Mouse (Mus musculus) C2C12 (cell line): ENCODE data around the gene D630003M21Rik. TPM values are rescaled to one million over a fixed set of nuclear protein-coding genes. Genes with fewer than 3 reads are reported as not detected.

Experiments
- H3K27me3 ChIP-seq: one replicate; pipeline ENCODE4 v1.6.1; 2011; ENCODE audit not compliant: control insufficient read depth, insufficient read depth, insufficient read length
- H3K36me3 ChIP-seq: one replicate; pipeline ENCODE4 v1.6.1; 2011; ENCODE audit not compliant: control insufficient read depth, insufficient read depth
- H3K4me3 ChIP-seq: one replicate; pipeline ENCODE4 v1.5.1; 2011; ENCODE audit warnings: mild to moderate bottlenecking, control low read depth; ENCODE audit not compliant: poor library complexity, insufficient read depth, severe bottlenecking
- H3K79me2 ChIP-seq: one replicate; pipeline ENCODE4 v1.6.1; 2011; ENCODE audit not compliant: control insufficient read depth, insufficient read depth
- H3K79me3 ChIP-seq: one replicate; pipeline ENCODE4 v1.6.1; 2011; ENCODE audit warnings: low read depth, control low read depth
- H3ac ChIP-seq: one replicate; pipeline ENCODE3; 2011; ENCODE audit warnings: low read depth; ENCODE audit not compliant: control insufficient read depth, insufficient read length
- CEBPB ChIP-seq: IDR thresholded peaks from one replicate; pipeline ENCODE4 v1.6.1; 2011; ENCODE audit warnings: low read depth, mild to moderate bottlenecking, control low read depth, moderate library complexity
- CTCF ChIP-seq: IDR thresholded peaks from one replicate; pipeline ENCODE4 v1.5.1; 2011; ENCODE audit not compliant: control insufficient read depth, insufficient read depth, insufficient read length
- FOSL1 ChIP-seq: IDR thresholded peaks from one replicate; pipeline ENCODE4 v1.8.0; 2011; ENCODE audit warnings: mild to moderate bottlenecking, low read length; ENCODE audit not compliant: poor library complexity, insufficient read depth, severe bottlenecking
- MAX ChIP-seq: IDR thresholded peaks from one replicate; pipeline ENCODE4 v1.6.1; 2011; ENCODE audit warnings: mild to moderate bottlenecking, control low read depth
- MYOD1 ChIP-seq: IDR thresholded peaks from one replicate; pipeline ENCODE4 v1.6.1; 2011; ENCODE audit warnings: low read depth; ENCODE audit not compliant: control insufficient read depth, insufficient read length
- MYOG ChIP-seq: IDR thresholded peaks from one replicate; pipeline ENCODE4 v1.6.1; 2011; ENCODE audit not compliant: control insufficient read depth, insufficient read length; ENCODE audit errors: extremely low read depth
- USF1 ChIP-seq: IDR thresholded peaks from one replicate; pipeline ENCODE4 v1.6.1; 2011; ENCODE audit warnings: low read depth, mild to moderate bottlenecking, control low read depth, moderate library complexity
- polyA plus RNA-seq: library from polyadenylated mRNA; unstranded; fragments of >200 nt; fragmentation: generic; extraction: Trizol; gene quantifications from one replicate; pipeline ENCODE4 v1.2.1, GENCODE M21; 2012; ENCODE audit warnings: missing spikeins

D630003M21Rik gene
- polyA plus RNA-seq, 1 experiment, result 0.01 TPM

DNA sequence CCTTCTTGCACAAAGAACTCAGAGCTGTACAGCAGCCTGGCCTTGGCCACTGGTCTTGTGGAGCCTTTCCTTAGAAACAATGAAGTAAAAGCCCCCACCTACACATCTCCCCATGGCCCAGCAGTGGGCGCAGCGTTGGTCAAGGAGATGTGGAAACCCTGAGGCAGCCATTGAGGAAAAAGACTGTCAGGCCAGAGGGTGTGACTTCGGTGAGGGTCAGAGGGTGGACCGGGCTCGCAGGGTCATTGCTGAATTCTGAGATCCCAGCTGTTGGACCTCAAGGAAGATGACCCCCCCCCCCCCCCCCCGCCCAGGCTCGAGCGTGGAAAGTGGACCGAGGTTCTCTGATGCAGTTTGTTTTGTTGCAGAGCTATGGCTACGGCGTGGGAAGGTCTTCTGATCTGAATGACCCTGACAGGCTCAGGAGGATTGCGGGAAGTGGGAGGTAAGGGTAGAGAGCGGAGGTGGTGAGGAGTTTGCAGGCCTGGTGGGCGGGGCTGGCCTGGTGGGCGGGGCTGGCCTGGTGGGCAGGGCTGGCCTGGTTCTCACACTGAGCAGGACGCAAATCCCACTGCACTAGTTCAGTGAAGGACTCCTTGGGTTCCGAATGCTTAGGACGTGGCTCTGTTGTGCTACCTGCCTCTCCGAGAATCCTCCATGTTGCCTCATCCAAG lies 50.2 kb downstream of the D630003M21Rik start:
- Histone ChIP-seq H3K27me3 (no peaks in the 10 kb centered on the region), H3K36me3 (no peaks in the 10 kb centered on the region), H3K4me3 (no peak overlapping the region), H3K79me2 (no peaks in the 10 kb centered on the region), H3ac (no peak overlapping the region), H3K79me3 (no peaks in the 10 kb centered on the region)
- TF ChIP-seq CEBPB (no peak), FOSL1 (no peak), MYOG (no peak), USF1 (no peak)

- Histone ChIP-seq H3K79me2 (no peaks in the 10 kb centered on the region), H3K36me3 (no peaks in the 10 kb centered on the region), H3ac (no peak overlapping the region), H3K4me3 (no peak overlapping the region), H3K27me3 (no peaks in the 10 kb centered on the region), H3K79me3 (no peaks in the 10 kb centered on the region)
- TF ChIP-seq CTCF (no peak), USF1 (no peak), MYOD1 (no peak), MAX (no peak), CEBPB (no peak), FOSL1 (no peak), MYOG (no peak)
These were observed 50.9 kb downstream of the D630003M21Rik start for GRCm38 (mm10) chr2:158178139-158178538.

- H3K36me3 ChIP-seq, result no peaks in the 10 kb centered on the region
- H3K79me3 ChIP-seq, result no peaks in the 10 kb centered on the region
- no peaks in the 10 kb centered on the region for H3K27me3 ChIP-seq
- no peak overlapping the region for H3ac ChIP-seq
- TF ChIP-seq CEBPB (no peak), MAX (no peak), CTCF (no peak), USF1 (no peak), MYOG (no peak), FOSL1 (no peak), MYOD1 (no peak)
- no peak overlapping the region for H3K4me3 ChIP-seq
- no peaks in the 10 kb centered on the region for H3K79me2 ChIP-seq
These were observed 51.4 kb downstream of the D630003M21Rik start for GRCm38 (mm10) chr2:158177574-158177973.

DNA sequence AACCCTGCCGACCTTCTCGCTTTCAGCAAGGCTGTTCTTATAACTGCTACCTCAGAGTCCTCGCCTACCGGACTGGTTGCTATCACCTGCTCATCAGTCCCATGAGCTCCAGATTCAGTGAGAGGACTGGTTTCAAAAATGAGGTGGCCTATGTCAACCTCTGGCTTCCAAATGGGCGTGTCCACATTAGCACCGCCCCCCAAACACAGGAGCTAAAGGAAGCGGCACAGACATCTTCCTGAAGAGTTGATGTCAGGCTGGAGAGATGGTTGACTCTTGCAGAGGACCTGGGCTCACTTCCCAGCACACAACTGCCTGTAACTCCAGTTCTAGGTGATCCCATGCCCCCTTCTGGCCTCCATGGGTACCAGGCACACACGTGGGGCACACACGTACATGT lies 52.3 kb downstream of the D630003M21Rik start:
- Histone ChIP-seq H3K79me3 (no peaks in the 10 kb centered on the region), H3K27me3 (no peaks in the 10 kb centered on the region), H3ac (no peak overlapping the region), H3K79me2 (no peaks in the 10 kb centered on the region), H3K36me3 (no peaks in the 10 kb centered on the region), H3K4me3 (no peak overlapping the region)
- TF ChIP-seq CEBPB, result no peak
- TF ChIP-seq MAX, result no peak
- no peak for TF ChIP-seq USF1
- TF ChIP-seq FOSL1, result no peak

GRCm38 (mm10) chr2:158175433-158175832 lies 53.6 kb downstream of the D630003M21Rik start:
- no peaks in the 10 kb centered on the region for H3K36me3 ChIP-seq
- TF ChIP-seq CEBPB, result no peak
- TF ChIP-seq MYOD1, result no peak
- no peaks in the 10 kb centered on the region for H3K27me3 ChIP-seq
- H3ac ChIP-seq, result no peak overlapping the region
- no peaks in the 10 kb centered on the region for H3K79me3 ChIP-seq
- H3K79me2 ChIP-seq, result no peaks in the 10 kb centered on the region
- no peak overlapping the region for H3K4me3 ChIP-seq

DNA sequence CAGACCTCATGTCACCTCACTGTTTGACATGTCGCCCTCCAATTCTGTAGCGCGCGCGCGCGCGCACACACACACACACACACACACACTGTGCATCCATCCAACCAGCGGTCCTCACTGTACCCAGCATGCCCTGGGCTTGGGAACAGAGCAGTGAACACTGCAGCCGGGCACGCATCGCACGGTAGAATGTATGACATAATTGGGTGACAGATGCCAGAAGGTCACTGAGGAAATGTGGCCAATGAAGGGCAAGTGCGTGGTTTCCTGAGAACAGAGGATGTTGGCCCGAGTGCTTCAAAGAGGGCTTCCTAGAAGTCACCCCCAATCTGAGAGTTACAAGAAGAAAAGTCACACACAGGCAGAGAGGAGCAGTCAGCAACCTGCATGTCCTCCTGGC lies 54.1 kb downstream of the D630003M21Rik start:
- no peaks in the 10 kb centered on the region for H3K79me2 ChIP-seq
- no peaks in the 10 kb centered on the region for H3K36me3 ChIP-seq
- H3K4me3 ChIP-seq, result no peak overlapping the region
- H3ac ChIP-seq, result no peak overlapping the region
- no peaks in the 10 kb centered on the region for H3K27me3 ChIP-seq
- TF ChIP-seq CTCF (no peak), CEBPB (no peak), USF1 (no peak), MYOG (no peak), MAX (no peak), MYOD1 (no peak), FOSL1 (no peak)
- H3K79me3 ChIP-seq, result no peaks in the 10 kb centered on the region
